Mouse (Mus musculus) CD4-positive, CD25-positive, alpha-beta regulatory T cell, adult 4 months (primary cell): ENCODE results near the gene Phf23. TPM values are rescaled to one million over a fixed set of nuclear protein-coding genes. Genes with fewer than 3 reads are reported as not detected.

Source experiments
- ATAC-seq: one replicate; pipeline ENCODE4 v1.8.0; 2017
- polyA plus RNA-seq, 2 experiments: library from polyadenylated mRNA; unstranded; fragments of 100-300 nt; shearing (Covaris generic); gene quantifications; one replicate each; pipeline ENCODE4 v1.2.1; 2017

The Phf23 gene
- polyA plus RNA-seq, 2 experiments from 2014 or later, result 41.3 to 43.5 TPM

GRCm38 (mm10) chr11:69974907-69975306 lies 20.7 kb upstream of the Phf23 start:
- ATAC-seq, result no peak

GRCm38 (mm10) chr11:69976271-69976670 lies 19.3 kb upstream of the Phf23 start:
- no peak for ATAC-seq

GRCm38 (mm10) chr11:69979827-69980195 lies 15.8 kb upstream of the Phf23 start:
- peak; percentile 3 for ATAC-seq

- peak; percentile 80 for ATAC-seq
Observed at GRCm38 (mm10) chr11:69980196-69981140, 15.1 kb upstream of the Phf23 start.

- ATAC-seq, result peak; percentile 42
Observed at GRCm38 (mm10) chr11:69981141-69981762, 14.3 kb upstream of the Phf23 start, which contains the start of gene Ctdnep1. Gene Ctdnep1 (plus strand): TSS chr11:69981156.

GRCm38 (mm10) chr11:69982225-69982624 lies 13.4 kb upstream of the Phf23 start, which contains the start of gene Elp5:
Gene Elp5 (minus strand): TSS chr11:69982517.
- ATAC-seq, result no peak

GRCm38 (mm10) chr11:69982877-69983276 lies 12.7 kb upstream of the Phf23 start:
- ATAC-seq, result no peak

GRCm38 (mm10) chr11:69983377-69983776 lies 12.2 kb upstream of the Phf23 start:
- no peak for ATAC-seq

- no peak for ATAC-seq
Observed at GRCm38 (mm10) chr11:69984431-69984830, 11.1 kb upstream of the Phf23 start.

GRCm38 (mm10) chr11:69989949-69990348 lies 5.6 kb upstream of the Phf23 start:
- ATAC-seq, result no peak

GRCm38 (mm10) chr11:69990850-69991691 lies 4.5 kb upstream of the Phf23 start, which contains the start of gene Gabarap:
Gene Gabarap (plus strand): TSS chr11:69991143.
- peak; percentile 70 for ATAC-seq

GRCm38 (mm10) chr11:69991711-69992110 lies 3.9 kb upstream of the Phf23 start:
- ATAC-seq, result no peak

- ATAC-seq, result no peak
Observed at GRCm38 (mm10) chr11:69992396-69992795, 3.2 kb upstream of the Phf23 start.

- ATAC-seq, result no peak
Observed at GRCm38 (mm10) chr11:69992932-69993331, 2.6 kb upstream of the Phf23 start.

GRCm38 (mm10) chr11:69994401-69995090 lies 1.0 kb upstream of the Phf23 start:
- ATAC-seq, result no peak

GRCm38 (mm10) chr11:69996161-69997061 lies 834 bp downstream of the Phf23 start:
- ATAC-seq, result no peak

- ATAC-seq, result peak; percentile 22
Observed at GRCm38 (mm10) chr11:69997070-69997509, 1.5 kb downstream of the Phf23 start.

- no peak for ATAC-seq
Observed at GRCm38 (mm10) chr11:69998567-69999491, 3.3 kb downstream of the Phf23 start.

- no peak for ATAC-seq
Observed at GRCm38 (mm10) chr11:69999666-70000065, 4.1 kb downstream of the Phf23 start.
